9 mouse cellular contexts compared by ENCODE assay signal in the genomic region with DNA sequence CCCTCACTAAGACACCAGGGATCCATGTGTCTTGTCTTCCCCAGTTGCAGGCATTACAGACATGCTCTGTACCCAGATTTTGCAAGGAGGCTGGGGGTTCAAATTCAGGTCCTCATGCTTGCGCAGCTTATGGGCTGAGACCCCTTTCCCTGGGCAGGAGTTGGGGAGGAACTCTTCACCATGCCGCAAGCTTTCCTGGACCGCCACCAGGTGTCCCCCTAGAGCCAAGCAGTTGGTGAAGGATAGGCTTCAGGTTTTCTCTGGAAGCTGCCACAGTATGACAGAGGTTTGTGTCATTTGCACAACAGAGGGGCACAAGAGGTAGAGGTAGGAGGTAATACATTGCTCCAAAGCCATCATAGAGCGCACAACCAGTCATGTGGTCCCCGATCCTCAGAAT. TPM values are rescaled to one million over a fixed set of nuclear protein-coding genes. Genes with fewer than 3 reads are reported as not detected.
DNase-seq lines count a peak whose midpoint lies in the region; ATAC-seq lines count a peak whose summit lies in the region.
"Had no signal": no experiment of that assay in that cellular context is flagged by ENCODE, and none has a peak within 500 bp of the region (broad histone marks: within the 10 kb centered on the region; RNA-seq: fewer than 3 reads in every experiment).

No protein-coding gene starts in this region.

- peak; percentile 32 for DNase-seq in adrenal gland, postnatal 14 days
- no peak for DNase-seq in adrenal gland, adult 8-10 months
- no peak for DNase-seq in kidney, postnatal 14 days
- peak; percentile 9 for DNase-seq in urinary bladder, postnatal 25 days (ENCODE audit: low spot score)
- no peak for DNase-seq in urinary bladder, postnatal 4 days (ENCODE audit: low spot score in 2 of 2)
- DNase-seq in retina, embryonic 14.5 days (ENCODE audit: low spot score) = peak; percentile 75
- no peak for DNase-seq in adipocyte (ENCODE audit: low spot score)

- H3K4me3 ChIP-seq in kidney, embryonic 16.5 days (ENCODE audit: low read length) = no peak overlapping the region
- H3K4me3 ChIP-seq: myocyte had no signal

- no peak overlapping the region for H3K4me2 ChIP-seq in kidney, embryonic 16.5 days (replicated peaks; ENCODE audit: low read depth, low read length)

- H3K36me3 ChIP-seq in kidney, embryonic 16.5 days (ENCODE audit: insufficient read depth, low read length) = no peaks in the 10 kb centered on the region

- no peak overlapping the region for H3K9ac ChIP-seq in kidney, embryonic 16.5 days (replicated peaks; ENCODE audit: low read length)

- no peak overlapping the region for H3K27ac ChIP-seq in kidney, embryonic 16.5 days (ENCODE audit: low read length)

- H3K9me3 ChIP-seq in kidney, embryonic 16.5 days (ENCODE audit: low read length) = no peaks in the 10 kb centered on the region

- peak; percentile 23; the same call in 1 of the 2 replicates for ATAC-seq in kidney, embryonic 16.5 days (ENCODE audit: low FRiP score, low TSS enrichment)

- H3K27me3 ChIP-seq in kidney, embryonic 16.5 days (ENCODE audit: insufficient read depth, low read length) = no peaks in the 10 kb centered on the region

- 44% methylated on average over 5 of the region's 5 CpGs for WGBS in kidney, embryonic 16.5 days

- H3K4me1 ChIP-seq in kidney, embryonic 16.5 days (ENCODE audit: insufficient read depth, low read length) = no peaks in the 10 kb centered on the region

RNA-seq across cellular contexts. Expression of a gene that starts 28.3 kb away (rescaled TPM):
- not detected in 2 replicates for total RNA-seq in adrenal gland, postnatal 14 days (2021)
- total RNA-seq in adrenal gland, adult 8-10 months (2022) = not detected
- 0.05 TPM in 1 of 2 replicates, not detected in the other for polyA plus RNA-seq in kidney, embryonic 16.5 days (2015; fragmentation: Nextera tagmentation; extraction: Ambion mirVana)
- polyA plus RNA-seq: myocyte had no signal

Comparison
In these comparisons a context has a peak if more than half of its experiments do, and no peak if none do; other contexts are left out.
1. DNase-seq: peak in adrenal gland, postnatal 14 days (single experiment), urinary bladder, postnatal 25 days (single experiment) and retina, embryonic 14.5 days (single experiment); none in adrenal gland, adult 8-10 months (single experiment), kidney, postnatal 14 days (single experiment), urinary bladder, postnatal 4 days (0 of 2) and adipocyte (single experiment).